Mouse (Mus musculus) forebrain, embryonic 16.5 days (tissue): ENCODE results near the gene Olfr574. TPM values are rescaled to one million over a fixed set of nuclear protein-coding genes. Genes with fewer than 3 reads are reported as not detected.

Experiments used
- ATAC-seq: fragments of 200-750 bp; cut with Nextera tagmentation; 2 replicates; pipeline ENCODE4 v1.8.0; 2017; ENCODE audit warnings: mild to moderate bottlenecking, moderate library complexity
- H3K27ac ChIP-seq: fragments of 300-500 bp; sonication (generic); 2 replicates; pipeline ENCODE4 v1.5.1; 2014; ENCODE audit warnings: low read length, control low read depth
- H3K27me3 ChIP-seq: fragments of 300-500 bp; sonication (generic); replicated peaks from 2 replicates; pipeline ENCODE4 v1.6.1; 2014; ENCODE audit warnings: low read length; ENCODE audit not compliant: control insufficient read depth, insufficient read depth
- H3K36me3 ChIP-seq: fragments of 300-500 bp; sonication (generic); 2 replicates; pipeline ENCODE4 v1.6.1; 2014; ENCODE audit not compliant: control insufficient read depth, insufficient read depth
- H3K4me1 ChIP-seq: fragments of 300-500 bp; sonication (generic); replicated peaks from 2 replicates; pipeline ENCODE4 v1.6.1; 2014; ENCODE audit warnings: low read length; ENCODE audit not compliant: control insufficient read depth, insufficient read depth
- H3K4me2 ChIP-seq: fragments of 300-500 bp; sonication (generic); 2 replicates; pipeline ENCODE4 v1.6.1; 2014; ENCODE audit warnings: mild to moderate bottlenecking, low read length, control low read depth
- H3K4me3 ChIP-seq: fragments of 300-500 bp; sonication (generic); replicated peaks from 2 replicates; pipeline ENCODE4 v1.5.1; 2014; ENCODE audit warnings: mild to moderate bottlenecking, low read length, control low read depth
- H3K9ac ChIP-seq: fragments of 300-500 bp; sonication (generic); replicated peaks from 2 replicates; pipeline ENCODE4 v1.6.1; 2014; ENCODE audit warnings: low read depth, low read length, control low read depth
- H3K9me3 ChIP-seq: fragments of 300-500 bp; sonication (generic); 2 replicates; pipeline ENCODE4 v1.6.1; 2016; ENCODE audit warnings: low read length; ENCODE audit not compliant: control insufficient read depth
- WGBS: fragments of 180-500 bp; shearing (Covaris S2); extraction: QIAGEN DNeasy Blood & Tissue Kit; methylation state at CpG from one replicate; pipeline ENCODE4 v1.1.7; 2014; 5-methylcytosine and 5-hydroxymethylcytosine counted together
- polyA plus RNA-seq: library from polyadenylated mRNA; unstranded; fragments of >200 nt; fragmentation: Nextera tagmentation; extraction: Ambion mirVana; gene quantifications from 2 replicates; pipeline ENCODE4 v1.2.1, GENCODE M21; 2015

Gene Olfr574
- not detected in 2 replicates for polyA plus RNA-seq

- Histone ChIP-seq H3K4me3 (no peak within 1 kb of the TSS), H3K9ac (no peak within 1 kb of the TSS), H3K36me3 (no peaks in the 10 kb centered on the region), H3K27ac (no peak within 1 kb of the TSS), H3K4me2 (no peak within 1 kb of the TSS), H3K4me1 (no peaks in the 10 kb centered on the region), H3K9me3 (no peaks in the 10 kb centered on the region), H3K27me3 (no peaks in the 10 kb centered on the region)
- WGBS: 100% methylated on average over 1 of the region's 1 CpGs
- no peak for ATAC-seq
Observed at GRCm38 (mm10) chr7:102948167-102948566, at the start of gene Olfr574. Gene Olfr574, plus strand, starts transcription at chr7:102948467.

GRCm38 (mm10) chr7:102915261-102915660, 33.0 kb upstream of the Olfr574 start:
- WGBS: 40% methylated on average over 1 of the region's 1 CpGs
- Histone ChIP-seq H3K27me3 (no peaks in the 10 kb centered on the region), H3K4me2 (no peak overlapping the region), H3K4me3 (no peak overlapping the region), H3K9me3 (no peaks in the 10 kb centered on the region), H3K36me3 (no peaks in the 10 kb centered on the region), H3K9ac (no peak overlapping the region), H3K27ac (no peak overlapping the region), H3K4me1 (no peaks in the 10 kb centered on the region)
- ATAC-seq: no peak

GRCm38 (mm10) chr7:102916405-102916804, 31.9 kb upstream of the Olfr574 start:
- Histone ChIP-seq H3K4me2 (no peak overlapping the region), H3K4me1 (no peaks in the 10 kb centered on the region), H3K4me3 (no peak overlapping the region), H3K9me3 (no peaks in the 10 kb centered on the region), H3K9ac (no peak overlapping the region), H3K36me3 (no peaks in the 10 kb centered on the region), H3K27me3 (no peaks in the 10 kb centered on the region), H3K27ac (no peak overlapping the region)
- ATAC-seq: no peak
- WGBS: 84% methylated on average over 5 of the region's 5 CpGs

GRCm38 (mm10) chr7:102917032-102917875, 31.0 kb upstream of the Olfr574 start, which contains the start of gene Olfr571:
Gene Olfr571, minus strand, starts transcription at chr7:102917536.
- WGBS: 65% methylated on average over 4 of the region's 4 CpGs
- Histone ChIP-seq H3K4me2 (no peak within 1 kb of the TSS), H3K9ac (no peak within 1 kb of the TSS), H3K27me3 (no peaks in the 10 kb centered on the region), H3K36me3 (no peaks in the 10 kb centered on the region), H3K4me1 (no peaks in the 10 kb centered on the region), H3K9me3 (no peaks in the 10 kb centered on the region), H3K4me3 (no peak within 1 kb of the TSS), H3K27ac (no peak within 1 kb of the TSS)
- ATAC-seq: no peak

- no peaks in the 10 kb centered on the region for H3K9me3 ChIP-seq
- H3K4me1 ChIP-seq: no peaks in the 10 kb centered on the region
- H3K27me3 ChIP-seq: no peaks in the 10 kb centered on the region
- no peaks in the 10 kb centered on the region for H3K36me3 ChIP-seq
- no peak overlapping the region for H3K9ac ChIP-seq
- H3K27ac ChIP-seq: no peak overlapping the region
- ATAC-seq: peak; percentile 70; the same call in 1 of the 2 replicates
- WGBS: 19% methylated on average over 1 of the region's 1 CpGs
- no peak overlapping the region for H3K4me2 ChIP-seq
- no peak overlapping the region for H3K4me3 ChIP-seq
Observed at GRCm38 (mm10) chr7:102919632-102920031, 28.6 kb upstream of the Olfr574 start.

GRCm38 (mm10) chr7:102924109-102924508, 24.2 kb upstream of the Olfr574 start, which contains the start of gene Olfr572:
Gene Olfr572, plus strand, starts transcription at chr7:102924409.
- no peaks in the 10 kb centered on the region for H3K27me3 ChIP-seq
- no peak within 1 kb of the TSS for H3K9ac ChIP-seq
- no peaks in the 10 kb centered on the region for H3K36me3 ChIP-seq
- H3K9me3 ChIP-seq: no peaks in the 10 kb centered on the region
- H3K27ac ChIP-seq: no peak within 1 kb of the TSS
- H3K4me3 ChIP-seq: no peak within 1 kb of the TSS
- 76% methylated on average over 1 of the region's 1 CpGs for WGBS
- no peak within 1 kb of the TSS for H3K4me2 ChIP-seq
- H3K4me1 ChIP-seq: no peaks in the 10 kb centered on the region
- no peak for ATAC-seq

- no peaks in the 10 kb centered on the region for H3K9me3 ChIP-seq
- whole genome bisulfite sequencing: 74% methylated on average over 3 of the region's 3 CpGs
- H3K36me3 ChIP-seq: no peaks in the 10 kb centered on the region
- no peak overlapping the region for H3K27ac ChIP-seq
- no peak for ATAC-seq
- H3K27me3 ChIP-seq: no peaks in the 10 kb centered on the region
- H3K9ac ChIP-seq: no peak overlapping the region
- H3K4me1 ChIP-seq: no peaks in the 10 kb centered on the region
- H3K4me3 ChIP-seq: no peak overlapping the region
- no peak overlapping the region for H3K4me2 ChIP-seq
Observed at GRCm38 (mm10) chr7:102927105-102927504, 21.2 kb upstream of the Olfr574 start.

- H3K9me3 ChIP-seq: no peaks in the 10 kb centered on the region
- no peak within 1 kb of the TSS for H3K27ac ChIP-seq
- H3K4me3 ChIP-seq: no peak within 1 kb of the TSS
- H3K27me3 ChIP-seq: no peaks in the 10 kb centered on the region
- no peak within 1 kb of the TSS for H3K4me2 ChIP-seq
- H3K36me3 ChIP-seq: no peaks in the 10 kb centered on the region
- H3K4me1 ChIP-seq: no peaks in the 10 kb centered on the region
- 95% methylated on average over 2 of the region's 2 CpGs for WGBS
- no peak for ATAC-seq
- no peak within 1 kb of the TSS for H3K9ac ChIP-seq
Observed at GRCm38 (mm10) chr7:102942475-102942874, 5.8 kb upstream of the Olfr574 start, which contains the start of gene Olfr573-ps1. Gene Olfr573-ps1, minus strand, starts transcription at chr7:102942575.

- H3K4me2 ChIP-seq: no peak overlapping the region
- no peaks in the 10 kb centered on the region for H3K4me1 ChIP-seq
- no peaks in the 10 kb centered on the region for H3K9me3 ChIP-seq
- 100% methylated on average over 1 of the region's 1 CpGs for WGBS
- H3K4me3 ChIP-seq: no peak overlapping the region
- H3K9ac ChIP-seq: no peak overlapping the region
- ATAC-seq: no peak
- no peak overlapping the region for H3K27ac ChIP-seq
- H3K36me3 ChIP-seq: no peaks in the 10 kb centered on the region
- H3K27me3 ChIP-seq: no peaks in the 10 kb centered on the region
Observed at GRCm38 (mm10) chr7:102943417-102943816, 4.8 kb upstream of the Olfr574 start.
